Mouse (Mus musculus): ENCODE results near the gene Gm20388. TPM values are rescaled to one million over a fixed set of nuclear protein-coding genes. Genes with fewer than 3 reads are reported as not detected.
A peak's percentile ranks its signal among the peaks of the same experiment; 100 is the strongest.
"Not testable (repeated sequence)": the region's sequence is repeated elsewhere in the genome, so short reads cannot be mapped to it uniquely, and the experiment has no call there.

The Gm20388 gene
- total RNA-seq, 2 experiments from 2014 or later = 1.3 to 8.5 TPM

GRCm38 (mm10) chr8:123401936-123402335 lies 3491.3 kb downstream of the Gm20388 start:
- no peak for DNase-seq (ENCODE audit: low spot score in 2 of 2)

GRCm38 (mm10) chr8:123402730-123403326 lies 3492.2 kb downstream of the Gm20388 start:
- DNase-seq (ENCODE audit: low spot score in 2 of 2) = no peak

- DNase-seq (ENCODE audit: low spot score in 2 of 2) = no peak
Observed at GRCm38 (mm10) chr8:123404521-123404920, 3493.9 kb downstream of the Gm20388 start.

- DNase-seq (ENCODE audit: low spot score in 2 of 2) = peak; percentile 56 to 61
Observed at GRCm38 (mm10) chr8:123406786-123407185, 3496.1 kb downstream of the Gm20388 start, which contains the start of gene Mc1r. Gene Mc1r (plus strand): TSS chr8:123407107.

GRCm38 (mm10) chr8:123407612-123408011 lies 3497.0 kb downstream of the Gm20388 start:
- no peak for DNase-seq (ENCODE audit: low spot score in 2 of 2)

GRCm38 (mm10) chr8:123408586-123409544 lies 3498.2 kb downstream of the Gm20388 start:
- peak; percentile 46 for DNase-seq (ENCODE audit: low spot score in 2 of 2)

GRCm38 (mm10) chr8:123410049-123410587 lies 3499.5 kb downstream of the Gm20388 start:
- peak in 1 of 2 experiments; percentile 45 for DNase-seq (ENCODE audit: low spot score in 2 of 2)

GRCm38 (mm10) chr8:123410788-123411187 lies 3500.1 kb downstream of the Gm20388 start:
- DNase-seq (ENCODE audit: low spot score in 2 of 2) = no peak

- DNase-seq (ENCODE audit: low spot score in 2 of 2) = peak; percentile 44 to 66
Observed at GRCm38 (mm10) chr8:123411246-123411645, 3500.6 kb downstream of the Gm20388 start, which contains the start of gene Tubb3. Gene Tubb3 (plus strand): TSS chr8:123411424.

GRCm38 (mm10) chr8:123411781-123412327 lies 3501.2 kb downstream of the Gm20388 start:
- no peak for DNase-seq (ENCODE audit: low spot score in 2 of 2)

GRCm38 (mm10) chr8:123412560-123413170 lies 3502.0 kb downstream of the Gm20388 start:
- DNase-seq (ENCODE audit: low spot score in 2 of 2) = no peak

GRCm38 (mm10) chr8:123414255-123414654 lies 3503.6 kb downstream of the Gm20388 start:
- DNase-seq (ENCODE audit: low spot score in 2 of 2) = no peak

- DNase-seq (ENCODE audit: low spot score in 2 of 2) = not testable (repeated sequence)
Observed at GRCm38 (mm10) chr8:123414997-123415696, 3504.5 kb downstream of the Gm20388 start.

GRCm38 (mm10) chr8:123415967-123416943 lies 3505.6 kb downstream of the Gm20388 start:
- DNase-seq (ENCODE audit: low spot score in 2 of 2) = no peak

GRCm38 (mm10) chr8:123416944-123417555 lies 3506.4 kb downstream of the Gm20388 start:
- no peak for DNase-seq (ENCODE audit: low spot score in 2 of 2)

GRCm38 (mm10) chr8:123419711-123420110 lies 3509.1 kb downstream of the Gm20388 start:
- no peak for DNase-seq (ENCODE audit: low spot score in 2 of 2)

- DNase-seq (ENCODE audit: low spot score in 2 of 2) = no peak
Observed at GRCm38 (mm10) chr8:123420525-123421281, 3510.1 kb downstream of the Gm20388 start.

GRCm38 (mm10) chr8:123421325-123421724 lies 3510.7 kb downstream of the Gm20388 start:
- no peak for DNase-seq (ENCODE audit: low spot score in 2 of 2)

Measured in adrenal gland, adult 18-20 months (tissue).